Mouse (Mus musculus) heart, adult 2 months (tissue): ENCODE measurements around the gene Msrb2. TPM values are rescaled to one million over a fixed set of nuclear protein-coding genes. Genes with fewer than 3 reads are reported as not detected.

Source experiments
- DNase-seq, 2 experiments: peaks; one replicate each; pipeline ENCODE4 v3.0.0; 2021
- H3K27ac ChIP-seq: fragments of 200-600 bp; 2 replicates; pipeline ENCODE4 v1.8.1; 2022
- H3K27me3 ChIP-seq: fragments of 200-500 bp; 2 replicates; pipeline ENCODE4 v1.6.1; 2012; ENCODE audit warnings: mild to moderate bottlenecking, low read length, inconsistent platforms, mixed read lengths; ENCODE audit not compliant: control insufficient read depth, insufficient read depth
- H3K36me3 ChIP-seq: fragments of 200-500 bp; 2 replicates; pipeline ENCODE4 v1.6.1; 2012; ENCODE audit warnings: low read length, inconsistent platforms; ENCODE audit not compliant: control insufficient read depth, insufficient read depth
- H3K4me1 ChIP-seq: fragments of 200-500 bp; 2 replicates; pipeline ENCODE4 v1.6.1; 2011; ENCODE audit warnings: low read length; ENCODE audit not compliant: control insufficient read depth, insufficient read depth
- H3K4me3 ChIP-seq: fragments of 200-600 bp; 2 replicates; pipeline ENCODE4 v1.8.1; 2022
- H3K79me2 ChIP-seq: fragments of 200-500 bp; replicated peaks from 2 replicates; pipeline ENCODE4 v1.6.1; 2012; ENCODE audit warnings: mild to moderate bottlenecking, inconsistent platforms, low read length, moderate library complexity, mixed read lengths; ENCODE audit not compliant: control insufficient read depth, insufficient read depth
- H3K9ac ChIP-seq: fragments of 200-500 bp; 2 replicates; pipeline ENCODE4 v1.6.1; 2012; ENCODE audit warnings: low read depth, mild to moderate bottlenecking, control low read depth, inconsistent platforms, low read length, mixed read lengths
- CTCF ChIP-seq: fragments of 200-600 bp; IDR thresholded peaks from 2 replicates; pipeline ENCODE4 v1.8.1; 2022; ENCODE audit warnings: antibody characterized with exemption, mild to moderate bottlenecking, moderate library complexity
- EP300 ChIP-seq: fragments of 200-500 bp; IDR thresholded peaks from 2 replicates; pipeline ENCODE4 v1.6.1; 2011; ENCODE audit warnings: low read depth, low read length, control low read depth; ENCODE audit not compliant: insufficient read depth
- POLR2A ChIP-seq: fragments of 200-500 bp; IDR thresholded peaks from 2 replicates; pipeline ENCODE4 v1.6.1; 2011; ENCODE audit warnings: mild to moderate bottlenecking, low read depth, low read length, control low read depth; ENCODE audit not compliant: insufficient read depth
- WGBS: fragments of 180-500 bp; shearing (Covaris S2); methylation state at CpG from one replicate; pipeline ENCODE4 v1.1.7; 2018; 5-methylcytosine and 5-hydroxymethylcytosine counted together
- intact Hi-C: fragments of 180-260 bp; cut with DNase I; formaldehyde crosslinking; loops from one replicate; pipeline ENCODE4 v1.15.1; 2025
- long read RNA-seq: library from polyadenylated mRNA; stranded (forward); transcript quantifications from one replicate; pipeline ENCODE4 v2.0.0, GENCODE M21; 2021
- polyA plus RNA-seq: library from polyadenylated mRNA; depleted of rRNA; stranded (reverse); fragments of >200 nt; gene quantifications from 2 replicates; pipeline ENCODE4 v1.2.3, GENCODE M21; 2012; rRNA removed
- total RNA-seq, 2 experiments: library from RNA; stranded (reverse); gene quantifications; 2 replicates each; pipeline ENCODE4 v1.2.3; 2021

Msrb2 gene
- total RNA-seq (10 to 100 TPM; 52.8 to 64.0 TPM), polyA plus RNA-seq (76.9 and 116 TPM in 2 replicates)
- long read RNA-seq, transcript Msrb2-201 (5 exons, 1,196 nt), result major isoform, 74 of 100 reads
- long read RNA-seq, partial matches to known transcripts, result 0 of 100 reads
- long read RNA-seq, other reads (novel, unspliced or antisense), result 26 of 100 reads

GRCm38 (mm10) chr2:19371390-19372158 lies at the start of gene Msrb2:
Gene Msrb2 (plus strand): TSS chr2:19371440.
- Histone ChIP-seq H3K9ac (peak within 1 kb of the TSS; percentile 94), H3K27ac (peak within 1 kb of the TSS; percentile 98), H3K27me3 (no peaks in the 10 kb centered on the region), H3K4me1 (no peaks in the 10 kb centered on the region; the same call in 1 of the 2 replicates), H3K79me2 (no peaks in the 10 kb centered on the region), H3K4me3 (peak within 1 kb of the TSS; percentile 97), H3K36me3 (0 out of 2 replicates have a peak, but pooled peaks cover 2% of the 10 kb centered on the region)
- under 1% methylated on average over 39 of the region's 39 CpGs for WGBS
- peak; percentile 88 for DNase-seq
- no peak; the same call in 1 of the 2 replicates for TF ChIP-seq POLR2A
- no peak for TF ChIP-seq EP300
- peak; percentile 76 for TF ChIP-seq CTCF
- intact Hi-C loops, result no loop called here

DNA sequence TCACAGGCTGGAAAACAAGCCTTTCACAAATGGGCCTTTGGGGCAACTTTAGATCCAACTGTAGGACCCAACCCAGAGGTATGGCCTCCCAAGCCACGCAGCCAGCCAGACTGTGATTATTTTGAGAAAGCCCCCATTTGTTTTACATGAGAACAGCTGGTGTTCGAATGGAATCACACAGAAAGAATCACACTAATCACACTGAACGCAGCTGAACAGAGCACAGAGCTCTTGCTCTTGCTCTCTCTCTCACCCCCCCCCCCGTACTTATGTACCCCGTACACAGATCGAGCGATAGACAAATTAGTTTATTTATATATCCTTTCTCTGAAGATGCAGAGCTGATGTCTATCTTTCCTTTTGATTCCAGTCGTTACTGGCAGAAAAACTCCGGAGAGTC lies 48.8 kb upstream of the Msrb2 start:
- no peak for DNase-seq

GRCm38 (mm10) chr2:19326376-19326775 lies 44.9 kb upstream of the Msrb2 start:
- intact Hi-C loops, result no loop called here
- WGBS, result 79% methylated on average over 1 of the region's 1 CpGs
- no peak overlapping the region for H3K9ac ChIP-seq
- no peak overlapping the region for H3K4me3 ChIP-seq
- H3K27ac ChIP-seq, result no peak overlapping the region
- H3K36me3 ChIP-seq, result no peaks in the 10 kb centered on the region
- TF ChIP-seq POLR2A, result no peak
- TF ChIP-seq CTCF, result no peak
- no peak for TF ChIP-seq EP300
- no peaks in the 10 kb centered on the region for H3K4me1 ChIP-seq
- DNase-seq, result no peak
- H3K27me3 ChIP-seq, result no peaks in the 10 kb centered on the region
- no peaks in the 10 kb centered on the region for H3K79me2 ChIP-seq

More for the DNA sequence above, 48.8 kb upstream of the Msrb2 start:
- no peaks in the 10 kb centered on the region for H3K4me1 ChIP-seq
- no peak overlapping the region for H3K27ac ChIP-seq
- TF ChIP-seq EP300 (no peak), CTCF (no peak), POLR2A (no peak)
- intact Hi-C loops, result no loop called here
- no peak overlapping the region for H3K9ac ChIP-seq
- H3K79me2 ChIP-seq, result no peaks in the 10 kb centered on the region
- H3K27me3 ChIP-seq, result no peaks in the 10 kb centered on the region
- 78% methylated on average over 9 of the region's 9 CpGs for WGBS
- no peaks in the 10 kb centered on the region for H3K36me3 ChIP-seq
- no peak overlapping the region for H3K4me3 ChIP-seq

DNA sequence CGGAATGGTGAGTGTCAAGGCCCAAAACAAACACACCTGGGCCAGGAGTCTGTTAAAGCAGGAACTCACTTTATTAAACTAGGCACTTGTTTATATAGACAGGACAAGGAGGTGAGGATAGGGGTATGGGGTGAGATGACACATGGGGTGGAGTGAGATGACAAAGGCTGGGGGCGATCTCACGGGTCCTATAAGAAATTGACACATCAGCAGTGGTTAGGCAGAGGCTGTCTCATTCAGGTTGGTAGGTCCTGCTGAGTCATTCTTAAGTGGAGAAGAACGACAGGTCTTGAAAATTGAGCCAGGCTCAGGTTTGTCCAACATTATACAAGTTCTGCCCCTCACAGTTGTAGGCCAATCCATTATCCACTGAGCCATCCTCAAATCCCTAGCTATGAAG lies 43.4 kb upstream of the Msrb2 start:
- intact Hi-C loops, result no loop called here
- no peaks in the 10 kb centered on the region for H3K36me3 ChIP-seq
- no peaks in the 10 kb centered on the region for H3K27me3 ChIP-seq
- no peak overlapping the region for H3K4me3 ChIP-seq
- H3K79me2 ChIP-seq, result no peaks in the 10 kb centered on the region
- H3K4me1 ChIP-seq, result no peaks in the 10 kb centered on the region
- H3K9ac ChIP-seq, result no peak overlapping the region
- DNase-seq, result no peak
- WGBS, result 90% methylated on average over 4 of the region's 4 CpGs
- H3K27ac ChIP-seq, result no peak overlapping the region
- TF ChIP-seq EP300 (no peak), CTCF (no peak), POLR2A (no peak)

GRCm38 (mm10) chr2:19343901-19344635 lies 27.2 kb upstream of the Msrb2 start:
- DNase-seq, result peak; percentile 27 to 45
- Histone ChIP-seq H3K27me3 (no peaks in the 10 kb centered on the region), H3K9ac (no peak overlapping the region), H3K36me3 (no peaks in the 10 kb centered on the region), H3K4me1 (no peaks in the 10 kb centered on the region; the same call in 1 of the 2 replicates), H3K79me2 (no peaks in the 10 kb centered on the region), H3K27ac (peak overlapping the region; percentile 43), H3K4me3 (peak overlapping the region; percentile 8; the same call in 1 of the 2 replicates)
- 29% methylated on average over 10 of the region's 10 CpGs for WGBS
- no peak for TF ChIP-seq CTCF
- TF ChIP-seq POLR2A, result no peak
- no peak for TF ChIP-seq EP300
- intact Hi-C loops, result loop anchor here (5.0 to 10.0 kb wide), 3 partner anchors 67 to 1919 kb away; no protein-coding TSS in a partner anchor
